ENCODE assay signal across 12 mouse cellular contexts in the genomic region with DNA sequence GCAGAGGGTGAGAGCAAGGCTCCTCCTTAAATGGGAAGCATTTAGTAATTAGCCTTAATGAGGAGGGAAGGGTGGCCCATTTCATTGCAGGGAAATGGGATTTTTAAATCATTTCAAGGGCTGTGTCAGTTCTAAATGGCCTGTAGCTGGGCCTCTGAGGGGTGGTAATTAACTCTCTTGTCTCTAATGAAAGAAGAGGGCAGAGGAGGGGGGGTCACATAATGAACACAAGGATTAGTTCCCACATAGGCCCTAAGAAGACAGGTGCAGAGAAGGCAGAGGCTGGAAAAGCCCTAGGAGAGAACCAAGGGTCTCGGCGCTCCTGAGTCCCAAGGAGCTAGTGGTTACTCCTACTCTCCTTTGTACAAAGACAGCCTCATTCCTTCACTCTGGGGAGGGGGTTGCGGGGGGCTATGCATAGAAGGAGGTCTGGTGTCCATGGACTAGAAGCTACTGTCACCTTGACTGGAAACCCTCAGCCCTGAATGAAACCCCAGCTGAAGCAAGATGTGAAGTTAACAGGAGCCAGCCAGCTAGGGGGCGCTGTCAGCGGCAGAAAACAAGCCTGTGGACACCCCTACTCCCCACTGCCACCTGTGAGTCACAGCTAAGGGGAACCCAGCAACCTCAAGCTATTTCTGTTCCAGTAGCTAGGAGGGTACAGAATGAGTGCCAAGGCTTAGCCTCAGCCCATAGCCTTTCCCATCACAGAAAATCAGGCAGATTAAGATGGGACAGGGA. TPM values are rescaled to one million over a fixed set of nuclear protein-coding genes. Genes with fewer than 3 reads are reported as not detected.
A peak's percentile ranks its signal among the peaks of the same experiment; 100 is the strongest.
DNase-seq lines count a peak whose midpoint lies in the region; ATAC-seq lines count a peak whose summit lies in the region.
"Had no signal": no experiment of that assay in that cellular context is flagged by ENCODE, and none has a peak within 500 bp of the region (broad histone marks: within the 10 kb centered on the region; RNA-seq: fewer than 3 reads in every experiment).

No protein-coding gene starts in this region.

- DNase-seq in adrenal gland, postnatal 14 days = peak; percentile 1
- no peak for DNase-seq in adrenal gland, postnatal 25 days
- DNase-seq in liver (peak; percentile 25), 416B (ENCODE audit: low read depth) (peak; percentile 8), adipocyte (ENCODE audit: low spot score) (no peak)
- no peak for DNase-seq in gastrocnemius, postnatal 36 days
- DNase-seq: cerebellum, adult 11 months; thymus, adult 2 months had no signal

- peaks cover 14% of the 10 kb centered on the region; the same call in 1 of the 2 replicates for H3K27me3 ChIP-seq in liver, embryonic 12.5 days (replicated peaks)
- no peaks in the 10 kb centered on the region for H3K27me3 ChIP-seq in hindbrain, embryonic 15.5 days

- ATAC-seq in liver, embryonic 12.5 days = no peak
- ATAC-seq in hindbrain, embryonic 15.5 days (ENCODE audit: low FRiP score, low read depth) = 0 out of 2 replicates have a peak, but pooled peaks have one; percentile 40
- ATAC-seq: intestine, embryonic 16.5 days had no signal

- H3K36me3 ChIP-seq in liver, embryonic 12.5 days = no peaks in the 10 kb centered on the region
- H3K36me3 ChIP-seq in hindbrain, embryonic 15.5 days = no peaks in the 10 kb centered on the region

- no peak overlapping the region for H3K4me2 ChIP-seq in liver, embryonic 12.5 days
- no peak overlapping the region for H3K4me2 ChIP-seq in hindbrain, embryonic 15.5 days

- 61% methylated on average over 5 of the region's 5 CpGs for WGBS in liver, embryonic 12.5 days (ENCODE audit: insufficient replicate concordance)
- WGBS in hindbrain, embryonic 15.5 days = 78% methylated on average over 5 of the region's 5 CpGs

- H3K27ac ChIP-seq in liver, embryonic 12.5 days = no peak overlapping the region
- H3K27ac ChIP-seq in hindbrain, embryonic 15.5 days (replicated peaks) = no peak overlapping the region

- H3K4me3 ChIP-seq in liver, embryonic 12.5 days = no peak overlapping the region
- no peak overlapping the region for H3K4me3 ChIP-seq in hindbrain, embryonic 15.5 days

- H3K9ac ChIP-seq in liver, embryonic 12.5 days = no peak overlapping the region
- no peak overlapping the region for H3K9ac ChIP-seq in hindbrain, embryonic 15.5 days

- no peaks in the 10 kb centered on the region for H3K9me3 ChIP-seq in liver, embryonic 12.5 days (replicated peaks)
- no peaks in the 10 kb centered on the region for H3K9me3 ChIP-seq in hindbrain, embryonic 15.5 days

- intact Hi-C loops in gastrocnemius, postnatal 36 days (cut with DNase I) = no loop called here

- no peaks in the 10 kb centered on the region for H3K4me1 ChIP-seq in liver, embryonic 12.5 days
- no peaks in the 10 kb centered on the region for H3K4me1 ChIP-seq in hindbrain, embryonic 15.5 days (replicated peaks)

RNA-seq across cellular contexts. Expression of gene Lmo1, which starts 44.9 kb away (rescaled TPM):
- 7.4 and 10.2 TPM in 2 replicates for total RNA-seq in adrenal gland, postnatal 14 days (2021)
- 4.6 and 6.0 TPM in 2 replicates for total RNA-seq in adrenal gland, postnatal 25 days (2021)
- 1.7 and 1.8 TPM in 2 replicates for polyA plus RNA-seq in liver, embryonic 12.5 days (2016; fragmentation: Nextera tagmentation; extraction: Ambion mirVana)
- 59.5 and 78.0 TPM in 2 replicates for polyA plus RNA-seq in hindbrain, embryonic 15.5 days (2015; fragmentation: Nextera tagmentation; extraction: Ambion mirVana)
- 1 to 10 TPM; 2.3 to 2.8 TPM for total RNA-seq in gastrocnemius, postnatal 36 days (2021)
- total RNA-seq: liver, adult 2 months had no signal
- polyA plus RNA-seq: liver, adult 2 months had no signal

RNA-seq across cellular contexts. Expression of gene Ric3, which starts 47.0 kb away (rescaled TPM):
- 20.2 and 21.0 TPM in 2 replicates for total RNA-seq in adrenal gland, postnatal 14 days (2021)
- total RNA-seq in adrenal gland, postnatal 25 days (2021) = 31.9 and 37.8 TPM in 2 replicates
- polyA plus RNA-seq in liver, embryonic 12.5 days (2016; fragmentation: Nextera tagmentation; extraction: Ambion mirVana) = 0.93 and 1.1 TPM in 2 replicates
- polyA plus RNA-seq in hindbrain, embryonic 15.5 days (2015; fragmentation: Nextera tagmentation; extraction: Ambion mirVana) = 33.2 and 35.6 TPM in 2 replicates
- total RNA-seq in gastrocnemius, postnatal 36 days (2021) = 1 to 10 TPM; 1.3 to 1.5 TPM

Comparison
In these comparisons a context has a peak if more than half of its experiments do, and no peak if none do; other contexts are left out.
1. DNase-seq: peak in adrenal gland, postnatal 14 days (single experiment), liver (single experiment) and 416B (single experiment); none in adrenal gland, postnatal 25 days (single experiment), gastrocnemius, postnatal 36 days (0 of 2) and adipocyte (single experiment).